Mouse (Mus musculus) left cerebral cortex, postnatal 36 days (tissue): ENCODE results near the gene Dph2. TPM values are rescaled to one million over a fixed set of nuclear protein-coding genes. Genes with fewer than 3 reads are reported as not detected.

ENCODE experiments used
- DNase-seq, 2 experiments: peaks; one replicate each; pipeline ENCODE4 v3.0.0; 2021 to 2022; ENCODE audit warnings: low spot score in 2 of 2, mixed read lengths in 1 of 2
- intact Hi-C: fragments of 180-260 bp; cut with DNase I; formaldehyde crosslinking; loops from one replicate; pipeline ENCODE4 v1.15.1; 2025
- total RNA-seq, 2 experiments: library from RNA; stranded (reverse); gene quantifications; 2 replicates each; pipeline ENCODE4 v1.2.3; 2021

Dph2 gene
- total RNA-seq: 10 to 100 TPM in 1 of 2 experiments, 1 to 10 TPM in 1; 6.6 to 10.8 TPM

GRCm38 (mm10) chr4:117891738-117892161 is at the start of gene Dph2:
Dph2 (minus strand) TSS chr4:117892032.
- intact Hi-C loops: no loop called here
- DNase-seq: peak; percentile 77 to 82

GRCm38 (mm10) chr4:117936964-117937363 is 45.1 kb upstream of the Dph2 start:
- no peak for DNase-seq
- intact Hi-C loops: no loop called here

GRCm38 (mm10) chr4:117934081-117934480 is 42.2 kb upstream of the Dph2 start:
- intact Hi-C loops: loop anchor here (5.0 kb wide), 1 partner anchor 48 kb away; no protein-coding TSS in a partner anchor
- DNase-seq: no peak

- intact Hi-C loops: loop anchor here (5.0 kb wide), 1 partner anchor 49 kb away; no protein-coding TSS in a partner anchor
- no peak for DNase-seq
Observed at GRCm38 (mm10) chr4:117933248-117933647, 41.4 kb upstream of the Dph2 start.

- intact Hi-C loops: loop anchor here (5.0 kb wide), 1 partner anchor 133 kb away; no protein-coding TSS in a partner anchor
- no peak for DNase-seq
Observed at GRCm38 (mm10) chr4:117929391-117929881, 37.6 kb upstream of the Dph2 start, which contains the start of gene Artn. Artn (minus strand) TSS chr4:117929763.

GRCm38 (mm10) chr4:117928699-117929241 is 36.9 kb upstream of the Dph2 start:
- intact Hi-C loops: loop anchor here (1.0 to 5.0 kb wide), 2 partner anchors 134 to 155 kb away; no protein-coding TSS in a partner anchor
- DNase-seq: peak; percentile 43 to 52

GRCm38 (mm10) chr4:117928234-117928633 is 36.4 kb upstream of the Dph2 start:
- intact Hi-C loops: loop anchor here (1.0 to 5.0 kb wide), 2 partner anchors 134 to 155 kb away; no protein-coding TSS in a partner anchor
- DNase-seq: no peak

- DNase-seq: peak; percentile 64 to 80
- intact Hi-C loops: loop anchor here (5.0 kb wide), 1 partner anchor 135 kb away; no protein-coding TSS in a partner anchor
Observed at GRCm38 (mm10) chr4:117926545-117927482, 35.0 kb upstream of the Dph2 start.

- no peak for DNase-seq
Observed at GRCm38 (mm10) chr4:117924916-117925315, 33.1 kb upstream of the Dph2 start.

GRCm38 (mm10) chr4:117923450-117923849 is 31.6 kb upstream of the Dph2 start:
- intact Hi-C loops: loop anchor here (5.0 kb wide), 1 partner anchor 91 kb away; the partner anchor contains the start of gene Slc6a9
- DNase-seq: no peak

More at GRCm38 (mm10) chr4:117924916-117925315, 33.1 kb upstream of the Dph2 start:
- intact Hi-C loops: loop anchor here (5.0 kb wide), 2 partner anchors 93 to 137 kb away; partner anchors contain the start of gene Slc6a9

- intact Hi-C loops: loop anchor here (5.0 kb wide), 1 partner anchor 89 kb away; the partner anchor contains the start of gene Slc6a9
- DNase-seq: no peak
Observed at GRCm38 (mm10) chr4:117921358-117921757, 29.5 kb upstream of the Dph2 start.

- intact Hi-C loops: loop anchor here (10.0 kb wide), 1 partner anchor 376 kb away; the partner anchor contains the start of gene Ptprf
Observed at GRCm38 (mm10) chr4:117918762-117919161, 26.9 kb upstream of the Dph2 start.

GRCm38 (mm10) chr4:117918261-117918660 is 26.4 kb upstream of the Dph2 start:
- no peak for DNase-seq
- intact Hi-C loops: loop anchor here (10.0 kb wide), 1 partner anchor 377 kb away; the partner anchor contains the start of gene Ptprf

More at GRCm38 (mm10) chr4:117918762-117919161, 26.9 kb upstream of the Dph2 start:
- DNase-seq: no peak

GRCm38 (mm10) chr4:117917847-117918246 is 26.0 kb upstream of the Dph2 start:
- no peak for DNase-seq
- intact Hi-C loops: loop anchor here (10.0 kb wide), 1 partner anchor 377 kb away; the partner anchor contains the start of gene Ptprf

GRCm38 (mm10) chr4:117917402-117917801 is 25.6 kb upstream of the Dph2 start:
- intact Hi-C loops: loop anchor here (10.0 kb wide), 1 partner anchor 377 kb away; the partner anchor contains the start of gene Ptprf
- DNase-seq: no peak

- DNase-seq: no peak
- intact Hi-C loops: loop anchor here (10.0 kb wide), 1 partner anchor 378 kb away; the partner anchor contains the start of gene Ptprf
Observed at GRCm38 (mm10) chr4:117916386-117916785, 24.6 kb upstream of the Dph2 start.

GRCm38 (mm10) chr4:117915489-117916105 is 23.8 kb upstream of the Dph2 start:
- intact Hi-C loops: loop anchor here (2.0 to 10.0 kb wide), 2 partner anchors 29 to 379 kb away; partner anchors contain the start of genes Atp6v0b and Ptprf
- peak in 1 of 2 experiments; percentile 29 for DNase-seq

- DNase-seq: peak; percentile 94 to 96
- intact Hi-C loops: loop anchor here (2.0 to 10.0 kb wide), 2 partner anchors 28 to 380 kb away; partner anchors contain the start of genes Atp6v0b and Ptprf
Observed at GRCm38 (mm10) chr4:117914591-117915442, 23.0 kb upstream of the Dph2 start, which contains the start of gene Ipo13. Ipo13 (minus strand) TSS chr4:117914999.
